Mouse (Mus musculus) erythroblast, embryonic 14.5 days (primary cell): ENCODE results near the gene Arl5b.

ENCODE experiments used
- GATA1 ChIP-seq: IDR thresholded peaks from 2 replicates; pipeline ENCODE4 v1.6.1; 2012; ENCODE audit warnings: low read length, inconsistent platforms, mixed read lengths
- TAL1 ChIP-seq: IDR thresholded peaks from 3 replicates; pipeline ENCODE4 v1.6.1; 2012; ENCODE audit warnings: low read length, inconsistent platforms, mixed read lengths

- TF ChIP-seq GATA1 (no peak), TAL1 (no peak)
These were observed 41.1 kb upstream of the Arl5b start for GRCm38 (mm10) chr2:15008072-15008471.
